Mouse (Mus musculus) heart, embryonic 13.5 days (tissue): ENCODE measurements around the gene Nav2. TPM values are rescaled to one million over a fixed set of nuclear protein-coding genes. Genes with fewer than 3 reads are reported as not detected.

Experiments
- ATAC-seq: fragments of 200-750 bp; cut with Nextera tagmentation; 2 replicates; pipeline ENCODE4 v1.8.0; 2017; ENCODE audit warnings: moderate TSS enrichment; ENCODE audit not compliant: insufficient number of reproducible peaks, low FRiP score, low TSS enrichment; ENCODE audit errors: extremely low read depth
- H3K27ac ChIP-seq: fragments of 300-500 bp; sonication (generic); replicated peaks from 2 replicates; pipeline ENCODE4 v1.5.1; 2015; ENCODE audit warnings: moderate library complexity, mild to moderate bottlenecking, inconsistent platforms
- H3K27me3 ChIP-seq: fragments of 300-500 bp; sonication (generic); replicated peaks from 2 replicates; pipeline ENCODE4 v1.6.1; 2015; ENCODE audit warnings: mild to moderate bottlenecking, inconsistent platforms
- H3K36me3 ChIP-seq: fragments of 300-500 bp; sonication (generic); 2 replicates; pipeline ENCODE4 v1.6.1; 2015; ENCODE audit warnings: mild to moderate bottlenecking, inconsistent platforms
- H3K4me1 ChIP-seq: fragments of 300-500 bp; sonication (generic); 2 replicates; pipeline ENCODE4 v1.6.1; 2015; ENCODE audit warnings: inconsistent platforms
- H3K4me2 ChIP-seq: fragments of 300-500 bp; sonication (generic); 2 replicates; pipeline ENCODE4 v1.6.1; 2015; ENCODE audit warnings: inconsistent platforms, mild to moderate bottlenecking, moderate library complexity
- H3K4me3 ChIP-seq: fragments of 300-500 bp; sonication (generic); 2 replicates; pipeline ENCODE4 v1.5.1; 2015; ENCODE audit warnings: moderate library complexity, mild to moderate bottlenecking, inconsistent platforms
- H3K9ac ChIP-seq: fragments of 300-500 bp; sonication (generic); 2 replicates; pipeline ENCODE4 v1.6.1; 2015; ENCODE audit warnings: inconsistent platforms, mild to moderate bottlenecking, moderate library complexity
- H3K9me3 ChIP-seq: fragments of 300-500 bp; sonication (generic); 2 replicates; pipeline ENCODE4 v1.6.1; 2016; ENCODE audit warnings: inconsistent platforms
- WGBS: fragments of 180-500 bp; shearing (Covaris S2); methylation state at CpG from one replicate; pipeline ENCODE4 v1.1.7; 2015; ENCODE audit warnings: mixed read lengths; 5-methylcytosine and 5-hydroxymethylcytosine counted together
- polyA plus RNA-seq: library from polyadenylated mRNA; unstranded; fragments of >200 nt; fragmentation: Nextera tagmentation; extraction: Ambion mirVana; gene quantifications from 2 replicates; pipeline ENCODE4 v1.2.1, GENCODE M21; 2015

The Nav2 gene
- polyA plus RNA-seq, 1 experiment from 2014 or later, result 25.3 TPM

DNA sequence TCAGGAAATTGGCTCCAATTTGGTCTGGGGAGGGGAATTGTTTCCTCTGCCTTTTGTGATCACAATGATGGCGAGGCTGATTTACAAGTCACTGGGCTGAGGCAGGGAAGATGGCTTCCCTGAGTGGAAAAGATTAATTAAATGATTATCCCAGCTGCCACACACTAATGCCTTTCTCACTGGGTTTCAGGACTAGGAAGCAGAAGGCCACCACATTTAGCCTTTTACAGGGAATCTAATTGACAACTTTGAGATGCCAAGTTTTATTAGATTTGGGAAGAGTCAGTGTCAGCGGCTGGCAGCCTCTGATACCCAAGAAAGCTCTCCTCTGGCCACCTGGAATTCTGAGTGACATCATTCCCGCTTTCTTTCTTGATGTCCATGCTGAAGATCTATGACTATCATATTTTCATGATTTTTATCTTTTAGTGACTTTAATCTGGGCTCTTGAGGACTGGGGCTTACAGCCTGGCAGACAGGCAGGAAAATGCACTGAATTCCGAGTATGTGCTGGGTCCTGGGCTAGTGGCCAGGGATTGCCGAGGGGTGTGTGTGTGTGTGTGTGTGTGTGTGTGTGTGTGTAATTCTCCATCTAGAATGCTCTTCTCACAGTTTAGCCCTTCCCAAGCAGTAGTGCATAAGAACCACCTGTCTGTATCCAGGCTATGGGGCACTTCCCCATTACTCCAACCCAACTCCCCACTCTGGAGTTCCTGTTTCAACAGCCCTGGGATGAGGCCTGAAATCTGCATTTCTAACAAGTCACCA lies 432.8 kb downstream of the Nav2 start:
- Histone ChIP-seq H3K4me1 (peaks cover 45% of the 10 kb centered on the region), H3K4me3 (no peak overlapping the region), H3K27me3 (no peaks in the 10 kb centered on the region), H3K9ac (0 out of 2 replicates have a peak overlapping the region, but pooled peaks have one; percentile 5), H3K36me3 (no peaks in the 10 kb centered on the region), H3K4me2 (no peak overlapping the region), H3K9me3 (no peaks in the 10 kb centered on the region), H3K27ac (0 out of 2 replicates have a peak overlapping the region, but pooled peaks have one; percentile 12)
- WGBS, result 46% methylated on average over 5 of the region's 5 CpGs
- ATAC-seq, result no peak

- H3K4me3 ChIP-seq, result no peak overlapping the region
- peak overlapping the region; percentile 68; the same call in 1 of the 2 replicates for H3K4me2 ChIP-seq
- 0 out of 2 replicates have a peak overlapping the region, but pooled peaks have one; percentile 64 for H3K27ac ChIP-seq
- no peak for ATAC-seq
- H3K27me3 ChIP-seq, result no peaks in the 10 kb centered on the region
- no peaks in the 10 kb centered on the region for H3K9me3 ChIP-seq
- 87% methylated on average over 2 of the region's 2 CpGs for WGBS
- H3K4me1 ChIP-seq, result peaks cover 39% of the 10 kb centered on the region
- H3K36me3 ChIP-seq, result no peaks in the 10 kb centered on the region
- no peak overlapping the region for H3K9ac ChIP-seq
Measured at GRCm38 (mm10) chr7:49341919-49342529, 433.5 kb downstream of the Nav2 start.

GRCm38 (mm10) chr7:49342556-49343080 lies 434.1 kb downstream of the Nav2 start:
- Histone ChIP-seq H3K27me3 (peaks cover 4% of the 10 kb centered on the region; the same call in 1 of the 2 replicates), H3K4me2 (peak overlapping the region; percentile 68), H3K9me3 (no peaks in the 10 kb centered on the region), H3K4me1 (peaks cover 39% of the 10 kb centered on the region), H3K4me3 (peak overlapping the region; percentile 34), H3K36me3 (no peaks in the 10 kb centered on the region), H3K27ac (peak overlapping the region; percentile 64), H3K9ac (peak overlapping the region; percentile 70)
- no peak for ATAC-seq
- 31% methylated on average over 13 of the region's 13 CpGs for WGBS

DNA sequence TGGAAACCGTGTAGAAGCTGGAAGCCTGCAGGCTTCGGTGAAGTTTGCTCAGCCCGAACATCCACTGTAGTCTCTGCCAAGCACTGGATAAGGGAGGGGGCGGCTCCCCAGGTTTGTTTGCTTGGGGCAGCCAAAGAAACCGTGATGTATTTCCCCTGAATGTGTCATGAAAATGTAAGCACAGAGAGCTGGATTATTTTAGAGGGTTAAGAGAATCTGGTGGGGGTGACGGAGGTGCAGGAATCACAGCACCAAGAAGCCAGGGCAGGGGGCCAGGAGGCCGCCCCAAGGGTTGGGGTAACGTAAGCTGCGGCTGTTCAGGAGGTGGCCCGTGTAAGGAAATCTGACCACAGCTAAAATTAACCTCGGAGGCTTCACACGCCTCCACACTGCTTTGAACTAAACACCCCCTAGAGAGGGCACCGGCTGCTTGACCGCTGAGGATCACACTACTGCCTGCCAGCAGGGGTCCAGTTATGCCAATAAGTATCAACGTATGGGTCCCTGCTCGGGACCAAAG lies 434.6 kb downstream of the Nav2 start:
- Histone ChIP-seq H3K4me1 (peaks cover 39% of the 10 kb centered on the region), H3K9me3 (no peaks in the 10 kb centered on the region), H3K4me2 (peak overlapping the region; percentile 68), H3K27me3 (peaks cover 8% of the 10 kb centered on the region; the same call in 1 of the 2 replicates), H3K36me3 (no peaks in the 10 kb centered on the region), H3K4me3 (peak overlapping the region; percentile 34), H3K9ac (peak overlapping the region; percentile 70), H3K27ac (peak overlapping the region; percentile 64)
- no peak for ATAC-seq
- 9% methylated on average over 16 of the region's 16 CpGs for WGBS

- H3K27ac ChIP-seq, result peak overlapping the region; percentile 64
- H3K4me2 ChIP-seq, result peak overlapping the region; percentile 68
- H3K36me3 ChIP-seq, result no peaks in the 10 kb centered on the region
- peaks cover 39% of the 10 kb centered on the region for H3K4me1 ChIP-seq
- ATAC-seq, result no peak
- peaks cover 8% of the 10 kb centered on the region; the same call in 1 of the 2 replicates for H3K27me3 ChIP-seq
- H3K9ac ChIP-seq, result peak overlapping the region; percentile 70
- no peaks in the 10 kb centered on the region for H3K9me3 ChIP-seq
- peak overlapping the region; percentile 34 for H3K4me3 ChIP-seq
- WGBS, result 54% methylated on average over 4 of the region's 4 CpGs
Measured at GRCm38 (mm10) chr7:49343752-49344484, 435.4 kb downstream of the Nav2 start.

GRCm38 (mm10) chr7:49347338-49348272 lies 439.1 kb downstream of the Nav2 start:
- Histone ChIP-seq H3K9me3 (no peaks in the 10 kb centered on the region), H3K36me3 (no peaks in the 10 kb centered on the region), H3K4me3 (no peak overlapping the region), H3K4me2 (no peak overlapping the region), H3K4me1 (peaks cover 16% of the 10 kb centered on the region), H3K27ac (no peak overlapping the region), H3K27me3 (peaks cover 8% of the 10 kb centered on the region; the same call in 1 of the 2 replicates), H3K9ac (no peak overlapping the region)
- WGBS, result 53% methylated on average over 16 of the region's 16 CpGs
- ATAC-seq, result no peak

GRCm38 (mm10) chr7:49348636-49349035 lies 440.1 kb downstream of the Nav2 start:
- Histone ChIP-seq H3K9ac (no peak overlapping the region), H3K4me1 (peaks cover 6% of the 10 kb centered on the region), H3K4me3 (no peak overlapping the region), H3K4me2 (no peak overlapping the region), H3K27me3 (peaks cover 8% of the 10 kb centered on the region; the same call in 1 of the 2 replicates), H3K27ac (no peak overlapping the region), H3K9me3 (no peaks in the 10 kb centered on the region), H3K36me3 (no peaks in the 10 kb centered on the region)
- ATAC-seq, result no peak
- WGBS, result 38% methylated on average over 2 of the region's 2 CpGs

- WGBS, result 54% methylated on average over 8 of the region's 8 CpGs
- no peak overlapping the region for H3K4me2 ChIP-seq
Measured at GRCm38 (mm10) chr7:49350321-49351007, 441.9 kb downstream of the Nav2 start.

DNA sequence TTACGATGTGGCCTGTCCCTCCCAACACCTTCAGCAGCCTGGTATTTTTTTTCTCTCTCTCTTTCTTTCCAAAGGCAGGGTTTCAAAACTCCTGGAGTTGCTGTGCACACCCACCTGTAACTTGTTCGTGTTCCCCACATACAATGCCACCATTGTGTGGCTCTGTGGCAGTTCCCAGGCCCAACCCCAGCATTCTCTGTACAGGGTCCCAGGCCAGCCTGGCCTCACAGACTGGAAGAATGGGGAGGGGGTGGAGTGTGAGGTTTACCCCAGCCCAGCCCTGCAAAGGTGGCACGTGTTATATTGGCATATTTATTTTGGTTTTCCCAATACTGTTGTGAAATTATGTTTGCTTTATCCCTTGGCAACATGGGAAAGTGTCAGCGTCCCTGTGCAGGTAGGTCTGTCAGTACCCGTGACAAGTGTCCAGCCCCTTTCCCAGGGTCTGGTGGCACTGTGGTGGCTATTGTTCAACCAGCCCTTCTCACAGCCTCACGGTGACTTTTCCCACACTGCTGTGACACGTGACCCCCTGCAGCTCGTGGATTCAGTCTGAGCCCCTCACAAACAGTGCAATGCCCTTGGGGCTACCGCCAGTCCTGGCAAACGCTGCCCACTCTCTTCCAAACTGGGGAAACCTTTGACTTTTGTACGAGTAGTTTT lies 443.2 kb downstream of the Nav2 start:
- peaks cover 3% of the 10 kb centered on the region; the same call in 1 of the 2 replicates for H3K4me1 ChIP-seq
- 71% methylated on average over 11 of the region's 11 CpGs for WGBS
- H3K4me2 ChIP-seq, result no peak overlapping the region
- no peak overlapping the region for H3K4me3 ChIP-seq
- no peaks in the 10 kb centered on the region for H3K36me3 ChIP-seq
- peaks cover 8% of the 10 kb centered on the region; the same call in 1 of the 2 replicates for H3K27me3 ChIP-seq
- no peak overlapping the region for H3K27ac ChIP-seq
- ATAC-seq, result no peak
- no peaks in the 10 kb centered on the region for H3K9me3 ChIP-seq
- H3K9ac ChIP-seq, result no peak overlapping the region

More at GRCm38 (mm10) chr7:49350321-49351007, 441.9 kb downstream of the Nav2 start:
- no peak overlapping the region for H3K9ac ChIP-seq
- no peaks in the 10 kb centered on the region for H3K36me3 ChIP-seq
- H3K27me3 ChIP-seq, result peaks cover 8% of the 10 kb centered on the region; the same call in 1 of the 2 replicates
- ATAC-seq, result no peak
- peaks cover 3% of the 10 kb centered on the region; the same call in 1 of the 2 replicates for H3K4me1 ChIP-seq
- no peaks in the 10 kb centered on the region for H3K9me3 ChIP-seq
- H3K4me3 ChIP-seq, result no peak overlapping the region
- no peak overlapping the region for H3K27ac ChIP-seq
